In genomic region chr11:101617849-101618248, GRCm38 (mm10) we compare ENCODE assay signal across 9 mouse cellular contexts. TPM values are rescaled to one million over a fixed set of nuclear protein-coding genes. Genes with fewer than 3 reads are reported as not detected.
DNase-seq lines count a peak whose midpoint lies in the region; ATAC-seq and TF ChIP-seq lines count a peak whose summit lies in the region.
"Had no signal": no experiment of that assay in that cellular context is flagged by ENCODE, and none has a peak within 500 bp of the region (broad histone marks: within the 10 kb centered on the region; RNA-seq: fewer than 3 reads in every experiment).

No protein-coding gene starts in this region.

- peak; percentile 24 to 58 for DNase-seq in lung, adult 18-20 months
- DNase-seq in lung, adult 2 months = no peak
- peak; percentile 80 for DNase-seq in brain, adult 2 months (ENCODE audit: low read depth, low spot score)
- peak; percentile 48 for DNase-seq in liver, embryonic 13.5 days
- DNase-seq in gastrocnemius, postnatal 14 days = no peak
- no peak for DNase-seq in frontal cortex, adult 2 months (ENCODE audit: extremely low spot score in 1 of 2, low spot score in 1 of 2)

- intact Hi-C loops in gastrocnemius, postnatal 14 days (cut with DNase I; ENCODE audit: low total_unique reads) = no loop called here

- H3K4me2 ChIP-seq in liver, embryonic 13.5 days = peak overlapping the region; percentile 38; the same call in 1 of the 2 replicates
- peak overlapping the region; percentile 39 for H3K4me2 ChIP-seq in neural tube, embryonic 13.5 days

- no peaks in the 10 kb centered on the region for H3K9me3 ChIP-seq in liver, embryonic 13.5 days (replicated peaks)
- H3K9me3 ChIP-seq in neural tube, embryonic 13.5 days = no peaks in the 10 kb centered on the region

- no peaks in the 10 kb centered on the region for H3K27me3 ChIP-seq in liver, embryonic 13.5 days
- no peaks in the 10 kb centered on the region for H3K27me3 ChIP-seq in neural tube, embryonic 13.5 days

- H3K9ac ChIP-seq in liver, embryonic 13.5 days = no peak overlapping the region
- H3K9ac ChIP-seq in neural tube, embryonic 13.5 days = no peak overlapping the region

- WGBS in lung, adult 2 months = 11% methylated on average over 8 of the region's 8 CpGs
- WGBS in liver, embryonic 13.5 days (ENCODE audit: insufficient replicate concordance) = 14% methylated on average over 8 of the region's 8 CpGs
- 4% methylated on average over 8 of the region's 8 CpGs for WGBS in neural tube, embryonic 13.5 days

- H3K36me3 ChIP-seq in liver, embryonic 13.5 days = no peaks in the 10 kb centered on the region
- H3K36me3 ChIP-seq in neural tube, embryonic 13.5 days = no peaks in the 10 kb centered on the region

- TF ChIP-seq POLR2A in lung, adult 2 months (IDR thresholded peaks at IDR 0.05; ENCODE audit: borderline replicate concordance, extremely low read depth, low read depth, low read length) = no peak

- peak; percentile 52; the same call in 1 of the 2 replicates for ATAC-seq in granulocyte monocyte progenitor cell, adult 5-6 weeks (replicated peaks; ENCODE audit: poor library complexity, severe bottlenecking)
- ATAC-seq in liver, embryonic 13.5 days (ENCODE audit: low read depth) = no peak
- peak; percentile 77; the same call in 1 of the 2 replicates for ATAC-seq in neural tube, embryonic 13.5 days (ENCODE audit: low read depth)

- no peak overlapping the region for H3K4me3 ChIP-seq in lung, adult 2 months (replicated peaks; ENCODE audit: extremely low read depth, low read depth, low read length)
- H3K4me3 ChIP-seq in liver, embryonic 13.5 days (replicated peaks) = no peak overlapping the region
- H3K4me3 ChIP-seq in neural tube, embryonic 13.5 days = peak overlapping the region; percentile 5; the same call in 1 of the 2 replicates

- no peak for TF ChIP-seq CTCF in lung, adult 2 months (IDR thresholded peaks at IDR 0.05; ENCODE audit: insufficient read depth, low read length)

- no peaks in the 10 kb centered on the region for H3K4me1 ChIP-seq in lung, adult 2 months (ENCODE audit: control insufficient read depth, insufficient read depth, low read length)
- peaks cover 49% of the 10 kb centered on the region for H3K4me1 ChIP-seq in liver, embryonic 13.5 days (replicated peaks)
- peaks cover 17% of the 10 kb centered on the region for H3K4me1 ChIP-seq in neural tube, embryonic 13.5 days (replicated peaks)

- peak overlapping the region; percentile 49; the same call in 1 of the 2 replicates for H3K27ac ChIP-seq in liver, embryonic 13.5 days
- peak overlapping the region; percentile 56 for H3K27ac ChIP-seq in neural tube, embryonic 13.5 days (replicated peaks)

RNA-seq across cellular contexts. Expression of gene Rdm1, which starts 9.1 kb away (rescaled TPM):
- 21.8 and 26.9 TPM in 2 replicates for polyA plus RNA-seq in lung, adult 2 months (2012; rRNA removed)
- total RNA-seq in granulocyte monocyte progenitor cell, adult 5-6 weeks (2014; fragmentation: Nextera tagmentation) = 6.4 and 28.8 TPM in 2 replicates
- 6.2 and 17.0 TPM in 2 replicates for total RNA-seq in granulocyte monocyte progenitor cell, adult 5-6 weeks (2017)
- 8.3 and 8.6 TPM in 2 replicates for polyA plus RNA-seq in liver, embryonic 13.5 days (2015; fragmentation: Nextera tagmentation; extraction: Ambion mirVana)
- 16.0 and 16.4 TPM in 2 replicates for polyA plus RNA-seq in neural tube, embryonic 13.5 days (2015; fragmentation: Nextera tagmentation; extraction: Ambion mirVana)
- total RNA-seq in gastrocnemius, postnatal 14 days (2021) = 10 to 100 TPM; 18.0 to 19.8 TPM
- 9.4 and 11.9 TPM in 2 replicates for polyA plus RNA-seq in frontal cortex, adult 2 months (2012; rRNA removed)

RNA-seq across cellular contexts. Expression of gene Gm11634, which starts 18.8 kb away (rescaled TPM):
- not detected in 2 replicates for polyA plus RNA-seq in lung, adult 2 months (2012; rRNA removed)
- not detected in 2 replicates for total RNA-seq in granulocyte monocyte progenitor cell, adult 5-6 weeks (2014; fragmentation: Nextera tagmentation)
- total RNA-seq in granulocyte monocyte progenitor cell, adult 5-6 weeks (2017) = not detected in 2 replicates
- polyA plus RNA-seq in liver, embryonic 13.5 days (2015; fragmentation: Nextera tagmentation; extraction: Ambion mirVana) = not detected in 2 replicates
- not detected in 2 replicates for polyA plus RNA-seq in neural tube, embryonic 13.5 days (2015; fragmentation: Nextera tagmentation; extraction: Ambion mirVana)
- not detected for total RNA-seq in gastrocnemius, postnatal 14 days (2021)
- not detected in 2 replicates for polyA plus RNA-seq in frontal cortex, adult 2 months (2012; rRNA removed)
- polyA plus RNA-seq: cortical plate, adult 2 months had no signal

RNA-seq across cellular contexts. Expression of gene Tmem106a, which starts 35.8 kb away (rescaled TPM):
- polyA plus RNA-seq in lung, adult 2 months (2012; rRNA removed) = 32.1 and 41.1 TPM in 2 replicates
- 4.3 and 6.3 TPM in 2 replicates for total RNA-seq in granulocyte monocyte progenitor cell, adult 5-6 weeks (2014; fragmentation: Nextera tagmentation)
- 0.78 and 1.4 TPM in 2 replicates for total RNA-seq in granulocyte monocyte progenitor cell, adult 5-6 weeks (2017)
- 5.5 and 5.7 TPM in 2 replicates for polyA plus RNA-seq in liver, embryonic 13.5 days (2015; fragmentation: Nextera tagmentation; extraction: Ambion mirVana)
- polyA plus RNA-seq in neural tube, embryonic 13.5 days (2015; fragmentation: Nextera tagmentation; extraction: Ambion mirVana) = 3.5 and 4.9 TPM in 2 replicates
- 1 to 10 TPM; 2.3 to 3.1 TPM for total RNA-seq in gastrocnemius, postnatal 14 days (2021)
- polyA plus RNA-seq in frontal cortex, adult 2 months (2012; rRNA removed) = 4.2 and 4.8 TPM in 2 replicates

RNA-seq across cellular contexts. Expression of gene Arl4d, which starts 47.5 kb away (rescaled TPM):
- polyA plus RNA-seq in lung, adult 2 months (2012; rRNA removed) = 40.1 and 67.8 TPM in 2 replicates
- 1.1 TPM in 1 of 2 replicates, not detected in the other for total RNA-seq in granulocyte monocyte progenitor cell, adult 5-6 weeks (2014; fragmentation: Nextera tagmentation)
- 0.34 and 0.77 TPM in 2 replicates for total RNA-seq in granulocyte monocyte progenitor cell, adult 5-6 weeks (2017)
- polyA plus RNA-seq in liver, embryonic 13.5 days (2015; fragmentation: Nextera tagmentation; extraction: Ambion mirVana) = 1.1 TPM in 2 replicates
- polyA plus RNA-seq in neural tube, embryonic 13.5 days (2015; fragmentation: Nextera tagmentation; extraction: Ambion mirVana) = 18.1 and 19.8 TPM in 2 replicates
- 10 to 100 TPM in 1 of 2 experiments, 1 to 10 TPM in 1; 7.1 to 10.7 TPM for total RNA-seq in gastrocnemius, postnatal 14 days (2021)
- 26.6 and 38.8 TPM in 2 replicates for polyA plus RNA-seq in frontal cortex, adult 2 months (2012; rRNA removed)

Comparison
In these comparisons a context has a peak if more than half of its experiments do, and no peak if none do; other contexts are left out.
1. DNase-seq: peak in lung, adult 18-20 months (2 of 2), brain, adult 2 months (single experiment) and liver, embryonic 13.5 days (single experiment); none in lung, adult 2 months (single experiment), gastrocnemius, postnatal 14 days (single experiment) and frontal cortex, adult 2 months (0 of 2).